ENCODE assay signal across 7 mouse cellular contexts in the genomic region with DNA sequence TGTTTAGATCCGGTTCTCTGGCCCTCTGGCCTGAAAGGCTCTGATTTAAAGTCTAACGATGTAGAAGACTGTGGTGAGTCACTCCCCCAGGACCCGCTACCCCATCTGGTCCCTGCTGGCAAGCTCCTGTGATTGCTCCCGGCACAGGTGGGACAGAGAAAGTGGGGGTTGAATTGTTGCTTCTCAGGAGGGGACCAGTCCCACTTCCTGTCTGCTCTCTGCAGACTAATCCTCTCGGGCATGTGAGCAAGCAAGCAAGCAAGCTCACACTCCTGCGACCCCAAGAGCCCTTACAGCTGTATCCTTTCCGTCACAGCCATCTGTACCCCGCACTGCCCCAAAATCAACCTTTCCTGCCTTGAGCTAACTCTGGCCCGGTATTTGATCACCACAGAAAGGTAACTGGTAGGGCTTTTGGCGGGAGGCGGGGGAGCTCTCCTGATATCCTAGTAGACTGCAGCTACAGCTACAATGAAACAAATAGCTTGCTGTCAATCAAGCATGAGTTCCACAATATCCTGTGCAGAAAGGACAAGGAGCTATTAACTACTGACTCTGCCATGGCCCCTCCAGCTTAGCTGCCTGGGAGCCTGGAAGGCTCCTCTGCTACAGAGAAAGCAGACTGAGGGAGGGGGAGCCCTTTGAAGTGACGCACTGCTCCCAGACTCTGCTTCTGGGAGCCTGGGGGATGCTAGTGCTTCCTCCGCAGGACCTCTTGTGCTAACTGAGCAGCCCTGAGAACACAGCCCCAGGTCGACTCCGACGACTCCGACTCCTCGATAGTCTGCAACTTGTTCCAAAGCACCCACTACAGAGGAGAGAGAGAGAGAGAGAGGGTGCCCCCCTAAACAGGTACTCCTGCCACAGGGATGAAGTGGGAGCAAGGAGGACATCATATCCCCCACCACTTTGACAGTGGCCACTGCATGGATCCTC.
DNase-seq lines count a peak whose midpoint lies in the region; ATAC-seq and TF ChIP-seq lines count a peak whose summit lies in the region.

No protein-coding gene starts in this region.

- H3K36me3 ChIP-seq in forebrain, embryonic 10.5 days (replicated peaks) = no peaks in the 10 kb centered on the region
- H3K36me3 ChIP-seq in liver, postnatal 0 days (replicated peaks; ENCODE audit: insufficient read depth, low read length) = no peaks in the 10 kb centered on the region

- H3K4me1 ChIP-seq in forebrain, embryonic 10.5 days = peaks cover 81% of the 10 kb centered on the region
- peaks cover 32% of the 10 kb centered on the region for H3K4me1 ChIP-seq in liver, postnatal 0 days (ENCODE audit: insufficient read depth)

- TF ChIP-seq EP300 in liver, postnatal 0 days (IDR thresholded peaks at IDR 0.05; ENCODE audit: low read depth) = no peak

- 1% methylated on average over 18 of the region's 18 CpGs for WGBS in forebrain, embryonic 10.5 days
- WGBS in liver, postnatal 0 days (ENCODE audit: insufficient replicate concordance) = 29% methylated on average over 18 of the region's 18 CpGs

- no peak for TF ChIP-seq CTCF in liver, postnatal 0 days (IDR thresholded peaks at IDR 0.05; ENCODE audit: low read depth)

- peak; percentile 30 for ATAC-seq in CD4-positive, CD25-positive, alpha-beta regulatory T cell, adult 4 months
- no peak for ATAC-seq in liver, postnatal 0 days

- H3K27me3 ChIP-seq in forebrain, embryonic 10.5 days (ENCODE audit: poor library complexity, severe bottlenecking) = peaks cover 69% of the 10 kb centered on the region
- peaks cover 7% of the 10 kb centered on the region; the same call in 1 of the 2 replicates for H3K27me3 ChIP-seq in liver, postnatal 0 days (ENCODE audit: insufficient read depth, low read length)

- DNase-seq in B cell, adult 2 months = peak; percentile 34 to 37
- peak; percentile 84 for DNase-seq in forebrain, embryonic 10.5 days (ENCODE audit: extremely low spot score, low spot score)
- no peak for DNase-seq in liver, postnatal 0 days
- DNase-seq in thymus, postnatal 10 days (ENCODE audit: low spot score in 2 of 2) = peak; percentile 50 to 57
- DNase-seq in gastrocnemius, postnatal 10 days = no peak
- DNase-seq in urinary bladder, postnatal 10 days (ENCODE audit: low spot score) = no peak

- peak overlapping the region; percentile 64 for H3K4me2 ChIP-seq in liver, postnatal 0 days (ENCODE audit: low read depth, low read length)

- peak overlapping the region; percentile 61 for H3K9ac ChIP-seq in liver, postnatal 0 days (replicated peaks)

- peak overlapping the region; percentile 91 for H3K27ac ChIP-seq in forebrain, embryonic 10.5 days
- peak overlapping the region; percentile 95 for H3K27ac ChIP-seq in liver, postnatal 0 days (ENCODE audit: low read depth)

- H3K4me3 ChIP-seq in forebrain, embryonic 10.5 days = peak overlapping the region; percentile 39
- H3K4me3 ChIP-seq in liver, postnatal 0 days (ENCODE audit: low read depth, low read length) = peak overlapping the region; percentile 24

- H3K9me3 ChIP-seq in forebrain, embryonic 10.5 days = no peaks in the 10 kb centered on the region
- H3K9me3 ChIP-seq in liver, postnatal 0 days (ENCODE audit: low read length) = no peaks in the 10 kb centered on the region

Comparison
In these comparisons a context has a peak if more than half of its experiments do, and no peak if none do; other contexts are left out.
1. DNase-seq: peak in B cell, adult 2 months (2 of 2), forebrain, embryonic 10.5 days (single experiment) and thymus, postnatal 10 days (2 of 2); none in liver, postnatal 0 days (single experiment), gastrocnemius, postnatal 10 days (single experiment) and urinary bladder, postnatal 10 days (single experiment).